Mouse (Mus musculus): ENCODE results near the gene Cab39. TPM values are rescaled to one million over a fixed set of nuclear protein-coding genes. Genes with fewer than 3 reads are reported as not detected.

The Cab39 gene
- 20.7 and 23.5 TPM in 2 replicates for polyA plus RNA-seq (2015; fragmentation: Nextera tagmentation; extraction: Ambion mirVana)

GRCm38 (mm10) chr1:85793208-85794105 is at the start of gene Cab39:
TSS of gene Cab39 (plus strand) at chr1:85793441.

GRCm38 (mm10) chr1:85778436-85778835 is 14.8 kb upstream of the Cab39 start, which contains the start of gene A630001G21Rik:
TSS of gene A630001G21Rik (minus strand) at chr1:85778643.

GRCm38 (mm10) chr1:85894231-85894747 is 101.0 kb downstream of the Cab39 start, which contains the start of gene Itm2c:
TSS of gene Itm2c (plus strand) at chr1:85894281.

Other genes starting within 250 kb of the Cab39 start
- gene G530012D18Rik, start 217.8 kb upstream of the Cab39 start, polyA plus RNA-seq (2015; fragmentation: Nextera tagmentation; extraction: Ambion mirVana), result not detected in 2 replicates
- 19.8 and 28.8 TPM in 2 replicates for gene Sp110, start 194.6 kb upstream of the Cab39 start, polyA plus RNA-seq (2015; fragmentation: Nextera tagmentation; extraction: Ambion mirVana)
- gene Sp140, start 193.1 kb upstream of the Cab39 start, polyA plus RNA-seq (2015; fragmentation: Nextera tagmentation; extraction: Ambion mirVana), result 15.0 and 17.0 TPM in 2 replicates
- 18.7 and 24.7 TPM in 2 replicates for gene Sp100, start 143.5 kb upstream of the Cab39 start, polyA plus RNA-seq (2015; fragmentation: Nextera tagmentation; extraction: Ambion mirVana)
- gene A630001G21Rik, start 14.8 kb upstream of the Cab39 start, polyA plus RNA-seq (2015; fragmentation: Nextera tagmentation; extraction: Ambion mirVana), result 9.0 and 11.9 TPM in 2 replicates
- 63.4 and 90.7 TPM in 2 replicates for gene Itm2c, start 100.8 kb downstream of the Cab39 start, polyA plus RNA-seq (2015; fragmentation: Nextera tagmentation; extraction: Ambion mirVana)
- gene 4933407L21Rik, start 135.0 kb downstream of the Cab39 start, polyA plus RNA-seq (2015; fragmentation: Nextera tagmentation; extraction: Ambion mirVana), result not detected in 2 replicates
- 0.07 and 0.08 TPM in 2 replicates for gene Gpr55, start 167.6 kb downstream of the Cab39 start, polyA plus RNA-seq (2015; fragmentation: Nextera tagmentation; extraction: Ambion mirVana)
- not detected in 2 replicates for gene Spata3, start 223.4 kb downstream of the Cab39 start, polyA plus RNA-seq (2015; fragmentation: Nextera tagmentation; extraction: Ambion mirVana)

Data from spleen, postnatal 0 days (tissue).